Mouse (Mus musculus): ENCODE measurements around the gene Car10. TPM values are rescaled to one million over a fixed set of nuclear protein-coding genes. Genes with fewer than 3 reads are reported as not detected.

Gene Car10
- polyA plus RNA-seq, 1 experiment from 2014 or later = 51.5 TPM

DNA sequence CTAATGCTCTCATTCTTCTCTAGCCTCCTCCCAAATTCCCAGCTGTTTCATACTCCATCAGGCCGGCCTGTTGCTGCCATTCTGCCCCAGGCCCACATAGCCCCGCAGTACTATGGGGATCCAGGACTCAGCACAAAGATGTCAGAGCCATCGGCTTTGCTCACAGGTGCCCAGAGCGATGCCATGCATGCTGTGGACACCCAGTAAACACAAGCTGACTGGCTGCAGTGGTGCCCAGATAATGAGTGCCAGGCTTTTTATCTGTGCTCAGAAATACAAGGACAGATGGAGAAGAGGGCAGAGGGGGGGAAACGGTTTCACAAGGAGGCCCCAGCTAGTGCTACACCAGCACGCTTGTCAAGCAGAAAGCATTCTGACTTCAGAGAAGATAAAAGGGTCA lies 417.7 kb downstream of the Car10 start:
- 75% methylated on average over 6 of the region's 6 CpGs for WGBS
- no peak for ATAC-seq (ENCODE audit: low FRiP score)

DNA sequence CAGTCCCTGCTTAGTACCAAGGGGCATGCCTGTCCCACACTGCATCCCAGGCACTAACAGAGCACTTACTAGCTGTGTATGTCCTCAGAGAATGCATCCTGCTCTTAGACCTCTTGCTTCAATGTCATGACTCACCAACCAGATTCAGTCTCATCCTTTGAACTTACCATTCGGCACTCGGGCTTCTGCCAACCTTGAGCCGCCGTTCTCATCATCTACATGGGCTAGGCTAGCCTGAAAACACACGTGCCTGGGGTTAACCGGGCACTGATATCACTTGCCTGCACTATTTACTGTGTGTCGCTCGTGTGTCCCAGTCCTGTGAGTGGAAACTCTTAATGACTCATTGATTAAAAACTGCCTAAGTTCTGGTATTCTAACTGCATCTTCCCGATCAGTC lies 418.4 kb downstream of the Car10 start:
- Histone ChIP-seq H3K9me3 (ENCODE audit: control insufficient read depth, low read length) (no peaks in the 10 kb centered on the region), H3K9ac (no peak overlapping the region), H3K27ac (no peak overlapping the region), H3K36me3 (replicated peaks; ENCODE audit: control insufficient read depth, insufficient read depth) (no peaks in the 10 kb centered on the region), H3K27me3 (ENCODE audit: control insufficient read depth, insufficient read depth, low read length) (no peaks in the 10 kb centered on the region), H3K4me1 (replicated peaks; ENCODE audit: control insufficient read depth, insufficient read depth, low read length) (no peaks in the 10 kb centered on the region), H3K4me3 (replicated peaks; ENCODE audit: low read length) (no peak overlapping the region), H3K4me2 (replicated peaks) (no peak overlapping the region)
- 92% methylated on average over 9 of the region's 9 CpGs for WGBS
- no peak for DNase-seq (ENCODE audit: low spot score)
- no peak for ATAC-seq (ENCODE audit: low FRiP score)

More for the DNA sequence above, 417.7 kb downstream of the Car10 start:
- no peak for DNase-seq (ENCODE audit: low spot score)
- no peak overlapping the region for H3K4me2 ChIP-seq (replicated peaks)
- H3K27me3 ChIP-seq (ENCODE audit: control insufficient read depth, insufficient read depth, low read length) = no peaks in the 10 kb centered on the region
- H3K4me3 ChIP-seq (replicated peaks; ENCODE audit: low read length) = no peak overlapping the region
- no peak overlapping the region for H3K27ac ChIP-seq
- no peaks in the 10 kb centered on the region for H3K36me3 ChIP-seq (replicated peaks; ENCODE audit: control insufficient read depth, insufficient read depth)
- H3K4me1 ChIP-seq (replicated peaks; ENCODE audit: control insufficient read depth, insufficient read depth, low read length) = no peaks in the 10 kb centered on the region
- no peaks in the 10 kb centered on the region for H3K9me3 ChIP-seq (ENCODE audit: control insufficient read depth, low read length)
- H3K9ac ChIP-seq = no peak overlapping the region

DNA sequence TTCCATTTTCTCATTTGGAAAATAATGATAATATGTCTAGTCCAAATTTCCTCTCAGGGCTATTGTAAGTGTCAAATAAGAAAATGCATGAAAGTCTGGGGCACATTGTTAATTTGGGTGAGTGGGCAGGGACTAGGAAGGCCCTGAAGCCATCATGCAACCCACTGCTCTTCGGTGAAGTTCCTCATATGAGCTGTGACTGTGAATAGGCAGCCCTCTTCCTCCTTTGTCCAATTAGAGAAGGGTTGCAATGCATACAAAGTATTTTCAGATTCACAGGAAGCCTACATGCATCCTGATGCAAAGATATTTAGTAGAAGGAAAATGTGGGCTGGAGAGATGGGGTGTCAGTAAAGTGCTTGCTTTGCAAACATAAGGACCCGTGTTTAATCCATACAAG lies 419.1 kb downstream of the Car10 start:
- Histone ChIP-seq H3K4me3 (replicated peaks; ENCODE audit: low read length) (no peak overlapping the region), H3K27ac (no peak overlapping the region), H3K27me3 (ENCODE audit: control insufficient read depth, insufficient read depth, low read length) (no peaks in the 10 kb centered on the region), H3K9me3 (ENCODE audit: control insufficient read depth, low read length) (no peaks in the 10 kb centered on the region), H3K36me3 (replicated peaks; ENCODE audit: control insufficient read depth, insufficient read depth) (no peaks in the 10 kb centered on the region), H3K9ac (no peak overlapping the region), H3K4me1 (replicated peaks; ENCODE audit: control insufficient read depth, insufficient read depth, low read length) (no peaks in the 10 kb centered on the region), H3K4me2 (replicated peaks) (no peak overlapping the region)
- DNase-seq (ENCODE audit: low spot score) = no peak
- ATAC-seq (ENCODE audit: low FRiP score) = no peak
- WGBS = 74% methylated on average over 2 of the region's 2 CpGs

DNA sequence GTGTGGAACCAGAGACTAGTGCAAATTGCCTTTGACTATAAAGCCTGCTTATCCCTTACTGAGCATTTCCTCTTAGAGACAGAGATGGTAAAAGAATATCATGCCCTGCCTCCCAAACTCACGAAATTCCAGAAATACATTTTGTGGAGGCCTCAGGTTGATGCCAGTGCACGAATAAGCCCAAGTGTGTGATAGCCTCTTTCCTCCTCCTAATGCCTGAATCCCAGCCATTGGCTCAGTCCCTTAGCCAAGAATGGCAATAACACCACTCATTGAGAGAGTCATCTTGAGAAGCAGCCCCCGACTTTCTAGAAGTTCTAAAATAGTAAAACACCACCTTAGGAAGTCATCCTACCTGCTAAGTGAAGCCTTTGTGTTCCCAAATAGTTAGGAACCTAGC lies 424.7 kb downstream of the Car10 start:
- H3K36me3 ChIP-seq (replicated peaks; ENCODE audit: control insufficient read depth, insufficient read depth) = no peaks in the 10 kb centered on the region
- no peak for ATAC-seq (ENCODE audit: low FRiP score)

DNA sequence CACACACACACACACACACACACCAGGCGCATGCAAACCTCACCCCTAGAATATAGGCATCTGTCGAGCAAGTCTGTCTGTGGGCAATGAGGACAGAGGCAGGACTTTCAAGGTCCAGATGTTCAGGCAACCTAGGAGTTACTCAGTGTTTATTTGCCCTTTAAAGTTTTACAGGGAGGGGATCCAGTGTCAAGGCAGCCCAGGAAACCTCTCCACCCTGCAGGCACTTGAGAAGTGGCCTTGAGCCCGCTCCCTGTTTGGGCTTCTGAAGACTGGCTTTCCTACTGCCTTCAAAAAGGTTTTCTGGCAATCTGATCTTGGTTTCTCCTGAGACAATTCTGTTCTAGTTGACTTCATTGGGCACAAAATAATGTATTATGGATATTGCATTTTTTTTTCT lies 428.1 kb downstream of the Car10 start:
- Histone ChIP-seq H3K27ac (no peak overlapping the region), H3K36me3 (replicated peaks; ENCODE audit: control insufficient read depth, insufficient read depth) (no peaks in the 10 kb centered on the region)
- 97% methylated on average over 3 of the region's 3 CpGs for WGBS

More for the DNA sequence above, 424.7 kb downstream of the Car10 start:
- 87% methylated on average over 3 of the region's 3 CpGs for WGBS
- Histone ChIP-seq H3K4me1 (replicated peaks; ENCODE audit: control insufficient read depth, insufficient read depth, low read length) (no peaks in the 10 kb centered on the region), H3K4me3 (replicated peaks; ENCODE audit: low read length) (no peak overlapping the region), H3K27ac (no peak overlapping the region), H3K4me2 (replicated peaks) (no peak overlapping the region), H3K27me3 (ENCODE audit: control insufficient read depth, insufficient read depth, low read length) (no peaks in the 10 kb centered on the region), H3K9me3 (ENCODE audit: control insufficient read depth, low read length) (no peaks in the 10 kb centered on the region), H3K9ac (no peak overlapping the region)
- no peak for DNase-seq (ENCODE audit: low spot score)

DNA sequence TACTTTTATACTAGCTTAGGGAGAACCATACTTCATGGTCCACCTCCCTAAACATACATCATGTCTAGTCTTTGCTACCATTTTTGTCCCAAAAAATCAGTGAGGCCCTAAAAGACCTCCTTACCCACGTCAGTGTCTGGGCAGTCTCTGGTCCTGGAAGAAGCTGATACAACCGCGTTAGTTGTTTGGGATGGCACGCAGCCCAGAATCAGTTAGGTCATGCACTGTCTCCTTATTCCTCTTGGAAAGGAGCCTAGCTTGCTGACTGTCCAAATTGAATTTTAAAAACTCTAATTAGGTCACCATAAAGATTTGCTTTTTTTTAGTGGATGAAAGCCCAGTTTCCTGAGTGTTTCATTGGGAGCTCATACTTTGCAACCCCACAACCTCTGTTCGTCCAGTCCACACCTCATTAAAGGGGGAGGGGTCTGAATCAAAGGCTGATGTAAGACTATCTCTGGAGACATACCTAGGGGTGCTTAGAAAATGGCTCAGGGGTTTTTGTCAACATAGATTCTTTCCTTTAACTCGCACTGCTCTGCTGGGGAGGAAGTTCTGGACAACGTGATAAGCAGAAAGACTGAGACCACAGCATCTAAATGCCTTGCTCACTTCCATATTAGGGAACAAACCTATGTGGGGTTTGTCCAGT lies 433.3 kb downstream of the Car10 start:
- Histone ChIP-seq H3K9me3 (ENCODE audit: control insufficient read depth, low read length) (no peaks in the 10 kb centered on the region), H3K4me1 (replicated peaks; ENCODE audit: control insufficient read depth, insufficient read depth, low read length) (no peaks in the 10 kb centered on the region), H3K9ac (no peak overlapping the region), H3K27ac (no peak overlapping the region), H3K36me3 (replicated peaks; ENCODE audit: control insufficient read depth, insufficient read depth) (no peaks in the 10 kb centered on the region), H3K27me3 (ENCODE audit: control insufficient read depth, insufficient read depth, low read length) (no peaks in the 10 kb centered on the region), H3K4me2 (replicated peaks) (no peak overlapping the region), H3K4me3 (replicated peaks; ENCODE audit: low read length) (no peak overlapping the region)
- ATAC-seq (ENCODE audit: low FRiP score) = no peak
- DNase-seq (ENCODE audit: low spot score) = peak; percentile 66
- WGBS = 69% methylated on average over 7 of the region's 7 CpGs

More for the DNA sequence above, 428.1 kb downstream of the Car10 start:
- Histone ChIP-seq H3K4me3 (replicated peaks; ENCODE audit: low read length) (no peak overlapping the region), H3K4me1 (replicated peaks; ENCODE audit: control insufficient read depth, insufficient read depth, low read length) (no peaks in the 10 kb centered on the region), H3K9me3 (ENCODE audit: control insufficient read depth, low read length) (no peaks in the 10 kb centered on the region), H3K9ac (no peak overlapping the region), H3K4me2 (replicated peaks) (no peak overlapping the region), H3K27me3 (ENCODE audit: control insufficient read depth, insufficient read depth, low read length) (no peaks in the 10 kb centered on the region)
- ATAC-seq (ENCODE audit: low FRiP score) (no peak), DNase-seq (ENCODE audit: low spot score) (no peak)

DNA sequence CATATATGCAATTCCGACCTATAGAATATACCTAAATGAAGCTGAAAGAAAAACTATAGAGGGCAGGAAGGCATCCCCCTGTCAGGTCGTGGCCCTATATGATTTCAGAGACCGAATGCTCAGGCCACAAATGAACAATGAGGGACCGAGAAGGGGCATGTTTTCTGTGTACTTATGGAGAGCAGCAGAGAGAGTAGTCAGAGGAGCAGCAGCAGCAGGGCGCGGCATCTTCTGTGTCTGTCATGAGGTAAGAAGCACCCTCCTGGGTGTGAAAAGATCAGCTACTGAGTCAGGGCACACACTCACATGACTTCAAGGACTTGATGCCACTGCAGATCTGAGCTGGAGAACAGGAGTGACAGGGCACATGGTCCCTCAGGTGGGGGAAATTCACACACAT lies 438.4 kb downstream of the Car10 start:
- no peak overlapping the region for H3K4me2 ChIP-seq (replicated peaks)
- no peak for ATAC-seq (ENCODE audit: low FRiP score)
- 88% methylated on average over 6 of the region's 6 CpGs for WGBS

DNA sequence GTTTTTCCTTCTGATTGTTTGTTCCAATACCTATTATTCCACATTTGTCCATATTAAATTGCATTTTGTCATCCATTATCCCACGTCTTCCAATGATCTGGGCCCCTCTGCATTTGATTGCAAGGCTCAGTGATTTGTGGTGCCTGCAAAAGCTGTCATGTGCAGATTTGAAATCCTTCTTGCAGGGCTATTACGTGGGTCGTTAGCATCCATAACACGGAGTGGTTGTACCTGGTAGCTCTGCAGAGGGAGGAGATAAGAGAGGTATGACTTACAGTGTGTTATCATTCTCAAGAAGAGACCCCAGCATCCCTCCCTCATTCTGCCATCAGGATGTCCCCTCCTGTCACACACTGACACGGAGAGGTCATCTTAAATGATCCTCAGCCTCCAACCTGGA lies 451.1 kb downstream of the Car10 start:
- Histone ChIP-seq H3K4me2 (replicated peaks) (no peak overlapping the region), H3K9me3 (ENCODE audit: control insufficient read depth, low read length) (no peaks in the 10 kb centered on the region), H3K36me3 (replicated peaks; ENCODE audit: control insufficient read depth, insufficient read depth) (no peaks in the 10 kb centered on the region), H3K4me1 (replicated peaks; ENCODE audit: control insufficient read depth, insufficient read depth, low read length) (0 out of 2 replicates have a peak, but pooled peaks cover 6% of the 10 kb centered on the region), H3K27ac (peak overlapping the region; percentile 8), H3K27me3 (ENCODE audit: control insufficient read depth, insufficient read depth, low read length) (no peaks in the 10 kb centered on the region), H3K9ac (no peak overlapping the region), H3K4me3 (replicated peaks; ENCODE audit: low read length) (no peak overlapping the region)
- 28% methylated on average over 5 of the region's 5 CpGs for WGBS
- ATAC-seq (ENCODE audit: low FRiP score) (peak; percentile 48; the same call in 1 of the 2 replicates), DNase-seq (ENCODE audit: low spot score) (no peak)

More for the DNA sequence above, 438.4 kb downstream of the Car10 start:
- Histone ChIP-seq H3K36me3 (replicated peaks; ENCODE audit: control insufficient read depth, insufficient read depth) (no peaks in the 10 kb centered on the region), H3K4me3 (replicated peaks; ENCODE audit: low read length) (no peak overlapping the region), H3K27ac (no peak overlapping the region), H3K9me3 (ENCODE audit: control insufficient read depth, low read length) (no peaks in the 10 kb centered on the region), H3K27me3 (ENCODE audit: control insufficient read depth, insufficient read depth, low read length) (no peaks in the 10 kb centered on the region), H3K9ac (no peak overlapping the region), H3K4me1 (replicated peaks; ENCODE audit: control insufficient read depth, insufficient read depth, low read length) (no peaks in the 10 kb centered on the region)
- no peak for DNase-seq (ENCODE audit: low spot score)

DNA sequence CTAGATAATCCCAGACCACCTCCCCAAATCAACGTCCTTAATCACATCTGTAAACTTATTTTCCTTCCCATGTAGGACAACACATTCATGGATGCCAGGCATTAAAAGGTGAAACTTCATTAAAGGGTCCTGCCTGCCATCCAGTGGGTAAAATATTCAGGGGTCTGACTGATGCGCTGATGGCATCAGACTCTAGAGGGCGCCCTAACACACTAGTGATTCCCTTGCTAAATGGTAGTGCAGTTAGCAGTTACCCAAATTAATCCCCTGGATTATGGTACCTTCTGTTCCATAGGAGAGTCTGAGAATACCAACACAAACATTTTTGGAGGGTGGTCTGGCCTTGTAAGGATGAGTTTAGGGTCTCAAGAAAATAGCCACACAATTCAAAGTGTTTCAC lies 453.1 kb downstream of the Car10 start:
- Histone ChIP-seq H3K36me3 (replicated peaks; ENCODE audit: control insufficient read depth, insufficient read depth) (no peaks in the 10 kb centered on the region), H3K9ac (no peak overlapping the region), H3K4me1 (replicated peaks; ENCODE audit: control insufficient read depth, insufficient read depth, low read length) (0 out of 2 replicates have a peak, but pooled peaks cover 6% of the 10 kb centered on the region), H3K27ac (no peak overlapping the region), H3K4me2 (replicated peaks) (no peak overlapping the region), H3K4me3 (replicated peaks; ENCODE audit: low read length) (no peak overlapping the region), H3K9me3 (ENCODE audit: control insufficient read depth, low read length) (no peaks in the 10 kb centered on the region), H3K27me3 (ENCODE audit: control insufficient read depth, insufficient read depth, low read length) (no peaks in the 10 kb centered on the region)
- DNase-seq (ENCODE audit: low spot score) = peak; percentile 60
- WGBS = 7% methylated on average over 3 of the region's 3 CpGs
- ATAC-seq (ENCODE audit: low FRiP score) = no peak

DNA sequence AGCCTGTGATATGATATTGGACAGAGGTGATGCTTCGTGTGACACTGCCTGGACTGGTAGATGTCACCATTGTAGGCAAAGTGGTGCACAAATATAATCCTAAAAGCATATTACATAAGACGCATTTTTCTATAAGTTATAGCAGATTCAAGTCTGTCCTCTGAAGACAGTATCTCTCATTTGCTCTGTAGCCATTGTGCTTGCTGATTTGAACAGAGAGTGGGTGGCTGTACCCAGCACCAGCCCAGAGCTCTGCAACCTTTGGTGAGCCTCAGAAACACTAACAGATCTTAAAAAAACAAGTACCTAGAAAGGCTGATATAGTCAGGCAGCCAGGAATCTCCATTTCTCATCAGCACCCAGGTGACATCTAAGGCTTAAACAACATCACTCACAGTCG lies 461.3 kb downstream of the Car10 start:
- no peaks in the 10 kb centered on the region for H3K4me1 ChIP-seq (replicated peaks; ENCODE audit: control insufficient read depth, insufficient read depth, low read length)
- no peak for ATAC-seq (ENCODE audit: low FRiP score)
- no peak overlapping the region for H3K4me2 ChIP-seq (replicated peaks)
- H3K36me3 ChIP-seq (replicated peaks; ENCODE audit: control insufficient read depth, insufficient read depth) = no peaks in the 10 kb centered on the region
- 92% methylated on average over 3 of the region's 3 CpGs for WGBS
- no peaks in the 10 kb centered on the region for H3K27me3 ChIP-seq (ENCODE audit: control insufficient read depth, insufficient read depth, low read length)
- no peak overlapping the region for H3K27ac ChIP-seq
- DNase-seq (ENCODE audit: low spot score) = no peak
- H3K4me3 ChIP-seq (replicated peaks; ENCODE audit: low read length) = no peak overlapping the region
- no peaks in the 10 kb centered on the region for H3K9me3 ChIP-seq (ENCODE audit: control insufficient read depth, low read length)
- no peak overlapping the region for H3K9ac ChIP-seq

All from hindbrain, embryonic 14.5 days (tissue).